Mouse (Mus musculus): ENCODE results near the gene Gstm2. TPM values are rescaled to one million over a fixed set of nuclear protein-coding genes. Genes with fewer than 3 reads are reported as not detected.
A peak's percentile ranks its signal among the peaks of the same experiment; 100 is the strongest.

The Gstm2 gene
- total and polyA plus RNA-seq, 2 experiments, result 79.1 to 222 TPM

DNA sequence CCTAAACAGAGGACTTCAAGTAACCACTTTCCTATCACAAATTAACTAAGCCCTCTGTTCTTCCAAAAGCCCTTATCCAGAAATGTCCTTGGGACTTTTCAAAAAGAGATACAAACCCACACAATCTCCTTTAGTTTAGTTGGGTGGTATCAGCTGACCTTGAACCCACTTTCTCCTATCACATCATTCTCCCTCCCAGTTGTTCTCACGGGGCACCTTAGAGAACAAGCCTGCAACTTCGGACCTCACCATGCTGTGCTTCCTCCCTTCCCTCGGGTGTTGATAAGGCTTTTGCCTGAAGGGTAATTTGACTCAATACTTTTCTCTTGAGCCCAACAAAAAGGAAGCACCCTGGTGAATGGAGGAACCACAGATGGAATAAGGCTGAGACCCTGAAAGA is 50.4 kb downstream of the Gstm2 start:
- DNase-seq (ENCODE audit: extremely low read depth, low read depth, low spot score), result no peak
- H3K27ac ChIP-seq (replicated peaks; ENCODE audit: insufficient read depth, low read depth, low read length), result no peak overlapping the region
- H3K4me3 ChIP-seq (ENCODE audit: insufficient read depth, low read depth, low read length), result no peak overlapping the region
- H3K36me3 ChIP-seq (ENCODE audit: control insufficient read depth, insufficient read depth, low read length), result no peaks in the 10 kb centered on the region
- H3K4me1 ChIP-seq (ENCODE audit: control insufficient read depth, insufficient read depth, low read length), result peaks cover 12% of the 10 kb centered on the region
- no peaks in the 10 kb centered on the region for H3K27me3 ChIP-seq (ENCODE audit: control insufficient read depth, insufficient read depth, low read length)
- 59% methylated on average over 3 of the region's 3 CpGs for WGBS
- TF ChIP-seq CTCF (IDR thresholded peaks at IDR 0.05; ENCODE audit: low read depth, low read length) (no peak), POLR2A (IDR thresholded peaks at IDR 0.05; ENCODE audit: extremely low read depth, insufficient read depth, low read length) (no peak)
- H3K9ac ChIP-seq (ENCODE audit: low read depth, low read length), result no peak overlapping the region
- no peaks in the 10 kb centered on the region for H3K79me2 ChIP-seq (ENCODE audit: control insufficient read depth, insufficient read depth, low read length)

DNA sequence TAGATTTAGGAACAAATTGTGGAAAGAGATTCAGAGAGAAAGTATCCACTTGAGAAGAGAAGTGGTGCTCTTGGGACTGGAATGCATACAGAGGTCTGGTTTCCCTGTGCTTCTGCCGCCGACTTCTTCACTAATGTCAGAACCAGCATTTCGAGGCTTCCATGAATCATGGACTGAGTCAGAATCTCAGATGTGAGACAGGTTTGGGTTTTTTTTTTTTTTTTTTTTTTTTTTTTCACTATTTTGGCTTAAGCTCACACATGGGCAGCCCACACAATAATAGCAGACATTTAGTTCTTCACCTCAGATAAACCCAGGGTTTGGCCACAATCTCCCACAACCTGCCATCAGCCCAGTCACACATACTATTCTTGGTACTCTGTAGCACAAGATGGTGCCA is 51.0 kb downstream of the Gstm2 start:
- H3K27me3 ChIP-seq (ENCODE audit: control insufficient read depth, insufficient read depth, low read length), result no peaks in the 10 kb centered on the region
- no peak overlapping the region for H3K4me3 ChIP-seq (ENCODE audit: insufficient read depth, low read depth, low read length)
- H3K4me1 ChIP-seq (ENCODE audit: control insufficient read depth, insufficient read depth, low read length), result peaks cover 9% of the 10 kb centered on the region
- no peaks in the 10 kb centered on the region for H3K36me3 ChIP-seq (ENCODE audit: control insufficient read depth, insufficient read depth, low read length)
- no peak for DNase-seq (ENCODE audit: extremely low read depth, low read depth, low spot score)
- TF ChIP-seq POLR2A (IDR thresholded peaks at IDR 0.05; ENCODE audit: extremely low read depth, insufficient read depth, low read length), result no peak
- H3K9ac ChIP-seq (ENCODE audit: low read depth, low read length), result no peak overlapping the region
- WGBS, result 89% methylated on average over 3 of the region's 3 CpGs
- H3K27ac ChIP-seq (replicated peaks; ENCODE audit: insufficient read depth, low read depth, low read length), result no peak overlapping the region
- H3K79me2 ChIP-seq (ENCODE audit: control insufficient read depth, insufficient read depth, low read length), result no peaks in the 10 kb centered on the region

DNA sequence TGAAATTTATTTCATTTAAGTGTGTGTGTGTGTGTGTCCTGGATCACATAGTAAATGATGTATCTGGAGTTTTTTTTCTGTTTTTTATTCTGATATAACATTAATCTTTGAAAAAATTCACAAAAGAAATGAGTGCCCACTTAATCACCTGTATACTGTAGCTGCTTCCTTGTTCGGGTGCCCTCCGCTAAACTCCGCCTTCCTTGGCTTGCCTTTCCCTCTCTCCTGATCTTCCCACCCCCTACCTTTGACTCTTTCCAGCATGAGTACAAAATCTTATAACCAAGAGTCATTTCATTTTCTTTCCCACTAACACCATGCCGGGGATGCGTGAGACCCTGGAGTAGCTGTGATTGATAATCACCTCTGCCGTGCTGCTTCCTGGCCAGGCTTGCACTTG is 54.1 kb downstream of the Gstm2 start:
- H3K79me2 ChIP-seq (ENCODE audit: control insufficient read depth, insufficient read depth, low read length), result no peaks in the 10 kb centered on the region
- peak overlapping the region; percentile 7; the same call in 1 of the 2 replicates for H3K9ac ChIP-seq (ENCODE audit: low read depth, low read length)
- no peaks in the 10 kb centered on the region for H3K27me3 ChIP-seq (ENCODE audit: control insufficient read depth, insufficient read depth, low read length)
- 36% methylated on average over 6 of the region's 6 CpGs for WGBS
- TF ChIP-seq CTCF (IDR thresholded peaks at IDR 0.05; ENCODE audit: low read depth, low read length) (no peak), POLR2A (IDR thresholded peaks at IDR 0.05; ENCODE audit: extremely low read depth, insufficient read depth, low read length) (no peak)
- peaks cover 4% of the 10 kb centered on the region; the same call in 1 of the 2 replicates for H3K4me1 ChIP-seq (ENCODE audit: control insufficient read depth, insufficient read depth, low read length)
- H3K27ac ChIP-seq (replicated peaks; ENCODE audit: insufficient read depth, low read depth, low read length), result peak overlapping the region; percentile 32
- no peaks in the 10 kb centered on the region for H3K36me3 ChIP-seq (ENCODE audit: control insufficient read depth, insufficient read depth, low read length)
- H3K4me3 ChIP-seq (ENCODE audit: insufficient read depth, low read depth, low read length), result no peak overlapping the region; the same call in 1 of the 2 replicates
- peak; percentile 83 for DNase-seq (ENCODE audit: extremely low read depth, low read depth, low spot score)

Other genes with a start within 250 kb of the Gstm2 start
- gene Csf1, start 226.0 kb downstream of the Gstm2 start, total RNA-seq (2014; rRNA removed), result 3.0 and 3.3 TPM in 2 replicates
- 4.6 and 6.6 TPM in 2 replicates for gene Csf1, start 226.0 kb downstream of the Gstm2 start, polyA plus RNA-seq (2012; rRNA removed)
- under 0.01 TPM in 1 of 2 replicates, not detected in the other for gene Eps8l3, start 109.2 kb downstream of the Gstm2 start, total RNA-seq (2014; rRNA removed)
- gene Eps8l3, start 109.2 kb downstream of the Gstm2 start, polyA plus RNA-seq (2012; rRNA removed), result 0.06 and 0.07 TPM in 2 replicates
- 17.9 and 21.8 TPM in 2 replicates for gene Gstm5, start 90.6 kb downstream of the Gstm2 start, total RNA-seq (2014; rRNA removed)
- gene Gstm5, start 90.6 kb downstream of the Gstm2 start, polyA plus RNA-seq (2012; rRNA removed), result 11.4 and 12.5 TPM in 2 replicates
- 69.8 and 99.1 TPM in 2 replicates for gene Gstm7, start 54.6 kb downstream of the Gstm2 start, total RNA-seq (2014; rRNA removed)
- 108 and 130 TPM in 2 replicates for gene Gstm7, start 54.6 kb downstream of the Gstm2 start, polyA plus RNA-seq (2012; rRNA removed)
- 96.1 and 97.1 TPM in 2 replicates for gene Gstm6, start 42.7 kb downstream of the Gstm2 start, total RNA-seq (2014; rRNA removed)
- gene Gstm6, start 42.7 kb downstream of the Gstm2 start, polyA plus RNA-seq (2012; rRNA removed), result 138 and 146 TPM in 2 replicates
- 34.1 and 107 TPM in 2 replicates for gene Gstm3, start 17.2 kb downstream of the Gstm2 start, total RNA-seq (2014; rRNA removed)
- 145 and 164 TPM in 2 replicates for gene Gstm3, start 17.2 kb downstream of the Gstm2 start, polyA plus RNA-seq (2012; rRNA removed)
- 474 and 907 TPM in 2 replicates for gene Gstm1, start 31.5 kb upstream of the Gstm2 start, total RNA-seq (2014; rRNA removed)
- gene Gstm1, start 31.5 kb upstream of the Gstm2 start, polyA plus RNA-seq (2012; rRNA removed), result 5,254 and 6,847 TPM in 2 replicates
- gene Gstm4, start 58.4 kb upstream of the Gstm2 start, total RNA-seq (2014; rRNA removed), result 19.8 and 26.5 TPM in 2 replicates
- 86.0 and 98.9 TPM in 2 replicates for gene Gstm4, start 58.4 kb upstream of the Gstm2 start, polyA plus RNA-seq (2012; rRNA removed)
- 11.0 and 13.8 TPM in 2 replicates for gene Ampd2, start 100.2 kb upstream of the Gstm2 start, total RNA-seq (2014; rRNA removed)
- gene Ampd2, start 100.2 kb upstream of the Gstm2 start, polyA plus RNA-seq (2012; rRNA removed), result 69.6 and 128 TPM in 2 replicates
- gene Gnat2, start 106.3 kb upstream of the Gstm2 start, total RNA-seq (2014; rRNA removed), result 2.9 and 3.9 TPM in 2 replicates
- 0.91 and 1.5 TPM in 2 replicates for gene Gnat2, start 106.3 kb upstream of the Gstm2 start, polyA plus RNA-seq (2012; rRNA removed)
- gene Gnai3, start 159.7 kb upstream of the Gstm2 start, total RNA-seq (2014; rRNA removed), result 89.5 and 92.8 TPM in 2 replicates
- gene Gnai3, start 159.7 kb upstream of the Gstm2 start, polyA plus RNA-seq (2012; rRNA removed), result 19.0 and 24.6 TPM in 2 replicates
- gene Gpr61, start 168.4 kb upstream of the Gstm2 start, total RNA-seq (2014; rRNA removed), result not detected in 2 replicates
- not detected in 2 replicates for gene Gpr61, start 168.4 kb upstream of the Gstm2 start, polyA plus RNA-seq (2012; rRNA removed)
- 2.7 and 3.8 TPM in 2 replicates for gene Amigo1, start 199.9 kb upstream of the Gstm2 start, total RNA-seq (2014; rRNA removed)
- gene Amigo1, start 199.9 kb upstream of the Gstm2 start, polyA plus RNA-seq (2012; rRNA removed), result 9.3 and 15.1 TPM in 2 replicates
- gene Cyb561d1, start 214.8 kb upstream of the Gstm2 start, total RNA-seq (2014; rRNA removed), result 2.1 and 2.4 TPM in 2 replicates
- 3.8 and 4.1 TPM in 2 replicates for gene Cyb561d1, start 214.8 kb upstream of the Gstm2 start, polyA plus RNA-seq (2012; rRNA removed)
- gene Atxn7l2, start 224.5 kb upstream of the Gstm2 start, total RNA-seq (2014; rRNA removed), result 0.28 and 0.34 TPM in 2 replicates
- 1.7 and 2.0 TPM in 2 replicates for gene Atxn7l2, start 224.5 kb upstream of the Gstm2 start, polyA plus RNA-seq (2012; rRNA removed)
- gene Sypl2, start 240.2 kb upstream of the Gstm2 start, total RNA-seq (2014; rRNA removed), result 0.09 TPM in 1 of 2 replicates, not detected in the other
- 0.06 and 0.09 TPM in 2 replicates for gene Sypl2, start 240.2 kb upstream of the Gstm2 start, polyA plus RNA-seq (2012; rRNA removed)